Mouse (Mus musculus) MEL (cell line): ENCODE data around the gene Col1a1. TPM values are rescaled to one million over a fixed set of nuclear protein-coding genes. Genes with fewer than 3 reads are reported as not detected.

ENCODE experiments used
- DNase-seq: peaks from one replicate; pipeline ENCODE4 v3.0.0; 2011; ENCODE audit warnings: low read depth, low spot score
- H3K27ac ChIP-seq: 2 replicates; pipeline ENCODE4 v1.5.1; 2012; ENCODE audit warnings: low read depth, mild to moderate bottlenecking, control low read depth, low read length, moderate library complexity; ENCODE audit not compliant: control insufficient read depth
- H3K27me3 ChIP-seq, 2 experiments: fragments of 150-350 bp in 1 of 2; sonication (generic) in 1 of 2; 2 replicates each; pipeline ENCODE4 v1.6.1; 2012; ENCODE audit warnings: low read length in 2 of 2, mild to moderate bottlenecking in 2 of 2, improper control_type of control experiment in 1 of 2, moderate library complexity in 1 of 2; ENCODE audit not compliant: insufficient read depth in 2 of 2, control insufficient read depth in 1 of 2
- H3K36me3 ChIP-seq, 2 experiments: 2 replicates each; pipeline ENCODE4 v1.6.1; 2012 to 2014; ENCODE audit warnings: low read length in 2 of 2, improper control_type of control experiment in 1 of 2, inconsistent platforms in 1 of 2, mild to moderate bottlenecking in 1 of 2; ENCODE audit not compliant: insufficient read depth in 2 of 2, control insufficient read depth in 1 of 2
- H3K4me1 ChIP-seq, 2 experiments: fragments of 150-350 bp in 1 of 2; sonication (generic) in 1 of 2; 2 replicates each; pipeline ENCODE4 v1.6.1; 2012; ENCODE audit warnings: low read length in 2 of 2, improper control_type of control experiment in 1 of 2, mild to moderate bottlenecking in 1 of 2; ENCODE audit not compliant: insufficient read depth in 2 of 2, control insufficient read depth in 1 of 2
- H3K4me3 ChIP-seq, 2 experiments: fragments of 150-350 bp in 1 of 2; sonication (generic) in 1 of 2; 2 replicates each; pipeline ENCODE4 v1.5.1; 2012; ENCODE audit warnings: low read depth in 2 of 2, low read length in 2 of 2, mild to moderate bottlenecking in 2 of 2, moderate library complexity in 2 of 2, control low read depth in 1 of 2, improper control_type of control experiment in 1 of 2; ENCODE audit not compliant: control insufficient read depth in 1 of 2, insufficient read depth in 1 of 2
- H3K79me2 ChIP-seq: 2 replicates; pipeline ENCODE4 v1.6.1; 2012; ENCODE audit warnings: mild to moderate bottlenecking, low read length, moderate library complexity; ENCODE audit not compliant: control insufficient read depth, poor library complexity, insufficient read depth
- H3K9ac ChIP-seq: 2 replicates; pipeline ENCODE4 v1.6.1; 2012; ENCODE audit warnings: low read depth, mild to moderate bottlenecking, control low read depth, low read length, moderate library complexity; ENCODE audit not compliant: control insufficient read depth, poor library complexity, severe bottlenecking
- H3K9me3 ChIP-seq: fragments of 150-350 bp; sonication (generic); replicated peaks from 2 replicates; pipeline ENCODE4 v1.6.1; 2012; ENCODE audit warnings: mild to moderate bottlenecking, low read length, improper control_type of control experiment, moderate library complexity; ENCODE audit not compliant: insufficient read depth
- E2F4 ChIP-seq: IDR thresholded peaks from 2 replicates; pipeline ENCODE4 v1.6.1; 2011; ENCODE audit warnings: low read depth, low read length, improper control_type of control experiment, borderline replicate concordance
- ELF1 ChIP-seq: IDR thresholded peaks from 2 replicates; pipeline ENCODE4 v1.6.1; 2014; ENCODE audit warnings: low read depth, mild to moderate bottlenecking, inconsistent platforms, low read length, improper control_type of control experiment, moderate library complexity
- MYC ChIP-seq: IDR thresholded peaks from 2 replicates; pipeline ENCODE4 v1.6.1; 2011; ENCODE audit warnings: low read depth, mild to moderate bottlenecking, low read length, improper control_type of control experiment, moderate library complexity
- NELFE ChIP-seq: IDR thresholded peaks from 2 replicates; pipeline ENCODE4 v1.6.1; 2011; ENCODE audit warnings: low read depth, low read length, improper control_type of control experiment
- RCOR1 ChIP-seq: IDR thresholded peaks from 2 replicates; pipeline ENCODE4 v1.6.1; 2012; ENCODE audit warnings: low read depth, mild to moderate bottlenecking, inconsistent platforms, low read length, improper control_type of control experiment
- SIN3A ChIP-seq: IDR thresholded peaks from 2 replicates; pipeline ENCODE4 v1.6.1; 2012; ENCODE audit warnings: low read length, improper control_type of control experiment, inconsistent platforms
- TBP ChIP-seq: IDR thresholded peaks from 2 replicates; pipeline ENCODE4 v1.8.0; 2011; ENCODE audit warnings: low read depth, low read length, improper control_type of control experiment
- USF2 ChIP-seq, 2 experiments: IDR thresholded peaks; 2 replicates each; pipeline ENCODE4 v1.6.1; 2011 to 2012; ENCODE audit warnings: improper control_type of control experiment in 2 of 2, low read length in 2 of 2, borderline replicate concordance in 1 of 2, inconsistent platforms in 1 of 2, low read depth in 1 of 2, mild to moderate bottlenecking in 1 of 2; ENCODE audit not compliant: insufficient read depth in 1 of 2
- polyA plus RNA-seq, 2 experiments: library from polyadenylated mRNA; stranded (reverse) in 1 of 2; unstranded in 1 of 2; fragments of >175 nt in 1 of 2; fragments of >200 nt in 1 of 2; gene quantifications; 2 replicates each; pipeline versions ENCODE4 v1.2.1 to v1.2.4; 2012; ENCODE audit warnings: low replicate concordance in 2 of 2, low read depth in 1 of 2; ENCODE audit not compliant: insufficient read length in 2 of 2, insufficient read depth in 1 of 2, missing spikeins in 1 of 2
- total RNA-seq: library from RNA; depleted of rRNA; stranded (reverse); fragments of 300-350 nt; gene quantifications from 2 replicates; pipeline ENCODE4 v1.2.3, GENCODE M21; 2012

The Col1a1 gene
- total and polyA plus RNA-seq, 3 experiments: 0.12 to 0.61 TPM; not detected in 1

GRCm38 (mm10) chr11:94910971-94911370 is 25.1 kb upstream of the Col1a1 start:
- Histone ChIP-seq H3K9ac (no peak overlapping the region), H3K27me3 (peaks cover 22 to 27% of the 10 kb centered on the region in 2 experiments), H3K4me1 (no peaks in the 10 kb centered on the region), H3K36me3 (no peaks in the 10 kb centered on the region), H3K79me2 (no peaks in the 10 kb centered on the region), H3K9me3 (no peaks in the 10 kb centered on the region), H3K4me3 (no peak overlapping the region), H3K27ac (no peak overlapping the region)
- DNase-seq: peak; percentile 20
- no peak for TF ChIP-seq MYC
- no peak for TF ChIP-seq RCOR1

- Histone ChIP-seq H3K4me1 (no peaks in the 10 kb centered on the region), H3K36me3 (no peaks in the 10 kb centered on the region), H3K27ac (no peak overlapping the region), H3K9ac (no peak overlapping the region), H3K4me3 (no peak overlapping the region), H3K27me3 (peaks cover 9 to 24% of the 10 kb centered on the region in 2 experiments), H3K9me3 (no peaks in the 10 kb centered on the region), H3K79me2 (no peaks in the 10 kb centered on the region)
- TF ChIP-seq USF2 (IDR thresholded peaks at IDR 0.05; ENCODE audit: borderline replicate concordance in 1 of 2, insufficient read depth in 1 of 2, low read depth in 1 of 2, low read length in 2 of 2): no peak
- TF ChIP-seq MYC: no peak
- no peak for DNase-seq
These were observed 23.5 kb upstream of the Col1a1 start for GRCm38 (mm10) chr11:94912568-94912967.

GRCm38 (mm10) chr11:94913302-94914090 is 22.5 kb upstream of the Col1a1 start:
- H3K27ac ChIP-seq: no peak overlapping the region
- no peaks in the 10 kb centered on the region for H3K79me2 ChIP-seq
- H3K4me3 ChIP-seq: no peak overlapping the region
- peaks cover 5 to 22% of the 10 kb centered on the region in 2 experiments for H3K27me3 ChIP-seq
- H3K9ac ChIP-seq: no peak overlapping the region
- TF ChIP-seq E2F4 (no peak), TBP (no peak), NELFE (no peak), ELF1 (no peak), SIN3A (no peak), USF2 (IDR thresholded peaks at IDR 0.05; ENCODE audit: borderline replicate concordance in 1 of 2, insufficient read depth in 1 of 2, low read depth in 1 of 2, low read length in 2 of 2) (no peak)
- H3K36me3 ChIP-seq: no peaks in the 10 kb centered on the region
- H3K4me1 ChIP-seq: no peaks in the 10 kb centered on the region
- no peaks in the 10 kb centered on the region for H3K9me3 ChIP-seq
- DNase-seq: no peak
